Mouse (Mus musculus) heart, postnatal 10 days (tissue): ENCODE data around the gene Dlk1. TPM values are rescaled to one million over a fixed set of nuclear protein-coding genes. Genes with fewer than 3 reads are reported as not detected.

Experiments used
- DNase-seq, 2 experiments: peaks; one replicate each; pipeline ENCODE4 v3.0.0; 2021
- intact Hi-C: fragments of 180-260 bp; cut with DNase I; formaldehyde crosslinking; loops from one replicate; pipeline ENCODE4 v1.15.1; 2025
- total RNA-seq, 2 experiments: library from RNA; stranded (reverse); gene quantifications; 2 replicates each; pipeline ENCODE4 v1.2.3; 2021

The Dlk1 gene
- 10 to 100 TPM; 17.2 to 17.7 TPM for total RNA-seq

DNA sequence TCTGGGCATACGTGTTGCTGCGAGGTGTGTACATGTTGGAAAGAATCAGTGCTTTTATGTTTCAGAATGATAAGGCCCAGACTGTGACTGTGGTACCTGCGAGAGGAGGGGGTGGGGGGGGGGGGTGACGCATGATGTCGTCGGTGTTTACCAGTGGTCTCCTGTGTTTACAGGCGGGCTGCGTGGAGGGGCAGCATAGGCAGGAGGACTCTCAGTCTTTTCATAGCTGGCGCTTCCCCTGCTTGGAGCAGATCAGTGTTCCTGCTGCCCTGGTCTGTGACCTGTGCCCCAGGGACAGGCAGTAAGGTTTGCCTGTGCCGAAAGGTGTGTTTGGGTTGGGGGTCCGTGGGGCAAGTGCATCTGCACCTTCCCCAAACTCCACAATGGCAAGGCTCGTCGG, at the start of gene Dlk1:
Gene Dlk1 (plus strand): TSS at position 232 of the 400 bp plus-strand sequence.
- DNase-seq, result no peak
- intact Hi-C loops, result no loop called here

GRCm38 (mm10) chr12:109402943-109403342, 49.7 kb upstream of the Dlk1 start:
- intact Hi-C loops, result no loop called here
- no peak for DNase-seq

DNA sequence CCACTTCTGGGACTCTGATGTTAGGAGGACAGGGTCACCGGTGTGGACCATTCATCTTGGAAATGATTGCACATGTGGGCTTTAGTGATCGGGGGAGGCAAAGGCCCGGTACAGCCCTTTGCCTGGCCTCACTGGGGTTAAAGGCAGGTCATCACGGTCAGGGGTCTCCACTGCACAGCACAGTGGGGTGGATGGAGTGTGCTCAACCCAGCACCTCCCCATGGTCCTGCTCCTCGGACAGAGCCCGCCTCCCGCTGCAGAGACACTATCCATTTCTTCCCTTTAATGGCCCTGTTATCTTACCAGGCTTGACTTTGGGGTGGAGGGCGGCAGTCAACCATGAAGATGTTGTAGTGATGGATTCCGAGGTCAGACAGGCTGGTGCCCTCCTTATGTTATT, 48.9 kb upstream of the Dlk1 start:
- intact Hi-C loops, result no loop called here
- DNase-seq, result no peak

DNA sequence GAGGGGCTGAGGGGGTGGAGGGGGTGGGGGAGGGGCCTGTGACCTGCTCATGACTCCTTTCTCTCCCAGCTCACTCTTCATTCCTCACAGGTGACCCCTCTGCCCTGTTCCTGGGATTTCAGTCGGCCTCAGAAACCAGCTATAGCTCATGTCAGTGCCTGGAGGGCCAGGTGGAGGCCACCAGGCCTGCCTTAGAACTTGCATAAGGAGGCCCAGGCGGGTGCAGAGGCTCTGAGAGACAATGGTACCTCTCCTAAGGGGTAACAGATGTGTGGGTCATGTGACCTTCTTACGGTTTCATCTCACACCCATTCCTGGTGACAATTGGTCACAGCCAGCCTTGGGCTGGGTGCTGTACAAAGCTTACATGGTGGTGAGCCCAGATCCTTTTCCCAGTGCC, 46.6 kb upstream of the Dlk1 start:
- DNase-seq, result no peak
- intact Hi-C loops, result no loop called here

DNA sequence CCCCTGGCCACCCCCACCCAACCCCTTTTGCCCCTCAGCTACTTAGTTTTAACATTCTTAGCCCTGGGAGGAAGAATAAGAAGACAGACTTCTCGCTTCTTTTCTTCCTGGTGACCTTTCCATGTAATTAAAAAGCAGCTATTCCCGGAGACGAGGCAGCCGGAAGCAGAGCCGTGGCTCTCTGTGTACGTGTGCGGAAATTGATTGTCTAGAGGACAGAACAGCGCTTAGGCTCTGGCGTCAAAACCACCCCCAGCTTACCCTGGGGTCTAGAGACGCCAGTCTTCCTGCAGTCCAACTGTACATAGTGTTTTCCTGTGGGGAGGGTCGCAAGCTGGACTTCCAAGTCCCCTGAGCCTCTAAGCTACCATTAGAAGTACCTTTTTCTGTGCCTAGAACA, 41.9 kb upstream of the Dlk1 start:
- no peak for DNase-seq
- intact Hi-C loops, result no loop called here

- intact Hi-C loops, result no loop called here
- no peak for DNase-seq
Observed at GRCm38 (mm10) chr12:109411172-109412070, 41.2 kb upstream of the Dlk1 start.

DNA sequence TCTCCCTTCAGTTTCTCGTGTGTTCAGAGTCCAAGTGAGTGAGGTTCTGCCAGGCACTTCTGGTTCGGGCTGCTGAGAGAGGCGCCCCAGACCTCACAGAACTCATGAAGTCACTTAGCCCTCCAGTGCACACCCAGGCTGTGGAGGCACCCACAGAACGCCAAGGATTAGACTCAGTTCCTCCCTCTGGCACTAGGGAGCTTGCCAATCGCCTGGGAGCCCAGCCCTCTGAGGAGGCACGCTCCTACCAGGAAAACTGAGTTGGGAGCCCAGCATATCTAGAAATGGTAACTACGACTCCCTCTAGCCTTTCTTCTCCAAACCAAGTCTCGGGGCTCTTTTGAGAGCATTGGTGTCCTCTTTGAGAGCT, 40.6 kb upstream of the Dlk1 start:
- intact Hi-C loops, result no loop called here
- no peak for DNase-seq

DNA sequence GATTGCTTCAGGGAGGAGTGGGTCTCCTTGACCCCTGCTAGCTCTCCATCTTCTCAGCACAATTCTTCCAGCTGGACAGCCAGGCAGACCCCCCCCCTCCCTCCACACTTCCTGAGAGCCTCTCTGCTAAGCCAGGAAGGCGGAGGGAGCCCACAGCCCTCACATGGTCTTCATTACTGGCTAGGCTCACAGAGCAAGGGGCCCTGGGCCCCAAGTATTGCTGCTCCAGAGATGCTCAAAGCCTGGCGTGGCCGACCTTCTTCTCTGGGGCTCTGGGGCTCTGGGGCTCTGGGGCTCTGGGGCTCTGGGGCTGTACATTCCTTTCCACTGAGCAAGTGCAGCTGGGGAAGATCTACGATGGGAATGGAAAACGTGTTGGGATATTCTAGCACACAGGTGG, 39.9 kb upstream of the Dlk1 start:
- peak in 1 of 2 experiments; percentile 24 for DNase-seq
- intact Hi-C loops, result no loop called here

DNA sequence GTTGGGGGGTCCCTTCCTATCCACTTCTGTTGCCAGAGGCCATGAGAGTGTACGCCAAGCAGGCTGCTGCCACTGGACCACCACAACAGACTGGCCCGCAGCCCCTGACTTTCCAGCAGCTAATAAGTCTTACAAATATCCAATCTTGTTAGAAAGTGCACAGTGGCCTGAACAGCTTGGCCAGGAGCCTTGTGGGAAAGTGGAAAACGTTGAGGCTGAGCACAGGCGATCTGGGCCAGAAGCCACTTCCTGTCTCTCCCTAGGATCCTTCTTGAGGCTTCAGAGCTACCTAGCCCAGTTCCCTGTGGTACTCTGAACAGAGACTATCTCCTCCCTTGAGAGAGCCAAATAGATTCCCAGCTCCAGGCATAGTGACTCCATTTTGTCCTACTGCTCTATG, 39.3 kb upstream of the Dlk1 start:
- intact Hi-C loops, result no loop called here

DNA sequence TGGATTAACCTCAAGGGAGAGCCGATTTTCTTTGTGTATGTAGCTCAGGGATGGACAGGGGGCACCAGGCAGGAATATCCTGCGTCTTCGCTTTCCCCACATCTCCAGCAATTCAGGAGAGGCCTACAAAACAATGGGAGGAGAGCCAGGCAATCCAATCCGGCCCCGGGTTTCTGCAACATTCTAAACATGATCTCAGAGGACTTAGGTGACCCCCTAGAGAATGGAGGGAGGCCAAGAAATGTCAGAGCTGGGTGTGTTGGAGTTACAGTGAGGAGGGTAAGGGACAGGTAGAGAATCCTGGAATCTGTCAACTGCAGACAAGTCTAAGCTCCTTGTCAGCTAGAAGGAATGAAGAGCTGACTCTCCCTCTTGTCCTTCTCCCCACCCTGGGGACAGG, 35.9 kb upstream of the Dlk1 start:
- DNase-seq, result no peak
- intact Hi-C loops, result no loop called here

More for the DNA sequence above, 39.3 kb upstream of the Dlk1 start:
- no peak for DNase-seq

GRCm38 (mm10) chr12:109417476-109418201, 35.0 kb upstream of the Dlk1 start:
- DNase-seq, result no peak

DNA sequence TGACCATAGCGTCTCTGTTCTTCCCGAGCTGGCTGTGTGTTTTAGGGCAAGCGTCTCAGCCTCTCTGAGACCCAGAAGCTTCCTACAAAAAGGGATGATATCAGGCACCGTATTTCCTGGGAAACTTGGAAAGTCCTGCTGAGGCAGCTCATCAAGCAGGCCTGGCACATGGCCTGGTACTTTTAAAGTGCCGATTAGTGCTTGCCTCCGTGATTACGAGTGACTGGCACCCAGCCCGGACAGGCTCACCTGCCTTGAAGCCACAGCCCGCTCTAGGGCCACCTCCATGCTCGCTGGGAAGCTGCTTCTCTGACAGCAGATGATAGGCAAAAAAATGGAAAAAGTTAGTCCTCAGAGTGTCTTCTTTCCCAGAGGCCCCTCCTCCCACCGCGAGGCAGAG, 32.6 kb upstream of the Dlk1 start:
- DNase-seq, result no peak
- intact Hi-C loops, result no loop called here

More at GRCm38 (mm10) chr12:109417476-109418201, 35.0 kb upstream of the Dlk1 start:
- intact Hi-C loops, result no loop called here

DNA sequence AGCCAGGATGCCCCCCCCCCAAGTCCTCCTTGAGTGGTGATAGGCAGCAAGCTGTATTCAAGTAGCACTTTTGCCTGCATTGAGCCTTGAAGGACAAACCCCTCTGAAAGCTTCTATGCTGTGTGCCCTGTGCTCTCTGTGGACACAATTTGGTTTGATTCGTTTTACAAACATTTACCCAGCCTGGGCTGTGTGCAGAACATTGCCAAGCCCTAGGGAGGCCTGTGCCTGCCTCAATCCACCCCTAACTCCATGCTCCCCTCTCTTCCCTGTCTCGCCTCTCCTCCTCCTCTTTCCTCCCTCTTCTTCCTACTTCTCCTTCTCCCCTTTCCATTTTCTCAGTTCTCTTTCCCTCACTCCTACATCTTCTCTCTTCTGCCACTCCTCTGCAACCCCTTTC, 29.5 kb upstream of the Dlk1 start:
- no peak for DNase-seq
- intact Hi-C loops, result no loop called here

- DNase-seq, result no peak
Observed at GRCm38 (mm10) chr12:109423716-109424429, 28.8 kb upstream of the Dlk1 start.

DNA sequence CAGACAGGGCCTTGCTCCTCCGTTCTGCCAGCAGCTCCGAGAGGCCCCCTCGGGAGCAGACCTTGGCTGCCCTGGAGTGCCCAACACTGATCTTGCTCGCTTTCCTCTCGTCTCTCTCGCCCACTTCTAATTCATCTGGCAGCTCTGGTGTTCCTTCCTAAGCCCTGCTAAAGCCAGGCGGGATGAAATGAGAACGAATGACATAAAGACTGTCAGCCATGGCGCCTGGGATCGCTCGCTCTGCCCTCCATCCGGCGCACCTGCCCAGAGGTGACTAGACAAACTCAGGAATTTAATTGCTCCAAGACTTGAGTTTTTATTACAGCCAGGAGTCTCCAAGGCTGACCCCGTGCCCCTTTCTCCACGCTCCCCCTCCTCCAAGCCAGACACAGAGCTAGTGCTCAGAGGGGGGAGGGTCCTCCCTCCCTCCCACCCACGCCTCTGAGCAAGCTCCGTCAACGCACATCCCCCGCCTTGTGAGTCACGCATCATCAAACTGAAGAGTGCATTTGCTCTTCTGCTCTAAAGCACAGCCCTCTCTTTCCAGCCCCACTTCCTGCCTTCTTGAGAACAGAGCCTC, 27.8 kb upstream of the Dlk1 start:
- no peak for DNase-seq
- intact Hi-C loops, result no loop called here

More at GRCm38 (mm10) chr12:109423716-109424429, 28.8 kb upstream of the Dlk1 start:
- intact Hi-C loops, result no loop called here

DNA sequence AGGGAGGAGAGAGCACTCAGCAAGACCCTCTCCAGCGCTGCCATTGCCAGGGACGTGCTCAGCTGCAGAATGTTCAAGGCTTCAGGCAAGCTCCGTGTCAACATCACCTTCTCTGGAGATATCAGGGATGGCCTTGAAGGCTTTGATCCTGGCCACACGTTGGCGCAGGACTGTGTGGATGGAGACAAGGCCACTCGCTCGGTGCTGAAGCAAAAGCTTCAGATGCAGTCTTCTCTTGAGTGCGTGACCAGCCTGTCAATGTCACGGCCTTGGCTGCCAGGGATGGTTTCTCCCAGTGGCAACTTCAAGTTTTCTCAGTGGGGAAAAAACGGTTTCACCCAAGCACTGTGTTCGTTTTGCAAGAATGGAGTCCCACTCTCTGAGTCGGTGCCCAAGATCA, 26.6 kb upstream of the Dlk1 start:
- intact Hi-C loops, result no loop called here

GRCm38 (mm10) chr12:109432475-109433130, 20.0 kb upstream of the Dlk1 start:
- no peak for DNase-seq
- intact Hi-C loops, result no loop called here

More for the DNA sequence above, 26.6 kb upstream of the Dlk1 start:
- DNase-seq, result no peak

DNA sequence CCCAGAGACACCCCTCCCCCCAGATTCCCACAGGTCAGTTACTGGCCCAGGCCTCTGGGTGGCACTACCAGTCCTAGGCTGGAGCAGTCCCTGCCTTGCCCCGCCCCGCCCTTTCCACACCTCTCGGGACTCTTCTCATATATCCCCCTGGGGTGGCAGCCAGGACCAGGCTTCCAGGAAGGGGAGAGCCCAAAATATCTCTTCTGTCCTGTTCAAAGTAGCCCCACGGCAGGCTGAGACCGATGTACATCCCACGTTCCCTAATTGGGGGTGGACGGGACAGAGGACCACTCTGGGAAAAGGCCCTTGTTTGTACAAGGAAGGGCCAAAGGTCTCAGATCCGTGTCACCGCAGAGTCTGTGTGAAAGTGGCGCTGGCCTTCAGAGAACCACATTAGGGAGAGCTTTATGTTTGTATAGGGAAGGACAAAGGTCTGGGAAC, 16.2 kb upstream of the Dlk1 start:
- intact Hi-C loops, result loop anchor here (2.0 to 5.0 kb wide), 4 partner anchors 106 to 961 kb away; no protein-coding TSS in a partner anchor
- peak in 1 of 2 experiments; percentile 57 for DNase-seq

DNA sequence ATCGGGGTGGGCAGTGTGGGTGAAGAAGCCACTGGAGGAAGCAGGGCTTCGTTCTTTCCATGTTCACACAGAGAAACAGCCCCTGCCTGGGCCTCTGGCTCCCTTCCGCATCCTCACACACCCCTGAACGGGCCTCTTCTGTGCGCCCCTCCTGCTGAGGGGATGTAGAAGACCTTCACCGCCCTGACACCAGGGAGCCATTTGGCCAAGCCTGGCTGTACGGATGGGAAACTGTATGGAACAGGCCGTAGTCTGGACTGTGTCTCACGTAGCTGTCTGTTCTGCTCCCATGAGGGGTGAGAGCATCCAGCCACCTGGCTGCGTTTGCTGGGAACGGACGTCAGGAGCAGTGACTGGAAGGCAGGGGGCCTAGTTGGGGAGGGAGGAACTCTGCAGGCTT, 15.8 kb upstream of the Dlk1 start:
- intact Hi-C loops, result loop anchor here (2.0 to 5.0 kb wide), 4 partner anchors 105 to 960 kb away; no protein-coding TSS in a partner anchor
- no peak for DNase-seq
